Comparison of ENCODE assay signal across 14 mouse cellular contexts in genomic region chr10:42780753-42781152, GRCm38 (mm10).
"Had no signal": no experiment of that assay in that cellular context is flagged by ENCODE, and none has a peak within 500 bp of the region (broad histone marks: within the 10 kb centered on the region; RNA-seq: fewer than 3 reads in every experiment).

No protein-coding gene starts in this region.

- H3K27me3 ChIP-seq: megakaryocyte, embryonic 14.5 days; midbrain, embryonic 13.5 days; midbrain, embryonic 15.5 days; neural tube, embryonic 12.5 days; stomach, embryonic 15.5 days had no signal

- H3K4me3 ChIP-seq: megakaryocyte, embryonic 14.5 days; midbrain, embryonic 13.5 days; midbrain, embryonic 15.5 days; neural tube, embryonic 12.5 days; stomach, embryonic 15.5 days had no signal

- ATAC-seq: midbrain, embryonic 13.5 days; midbrain, embryonic 15.5 days had no signal

- H3K27ac ChIP-seq: midbrain, embryonic 13.5 days; midbrain, embryonic 15.5 days; neural tube, embryonic 12.5 days; stomach, embryonic 15.5 days; stomach, postnatal 0 days had no signal

- H3K4me1 ChIP-seq: midbrain, embryonic 15.5 days; neural tube, embryonic 12.5 days; stomach, embryonic 15.5 days had no signal

- DNase-seq: lung, adult 18-20 months; lung, embryonic 14.5 days; lung, postnatal 10 days; lung, postnatal 4 days; right cerebral cortex, postnatal 14 days; thymus, adult 2 months; thymus, postnatal 25 days; thymus, postnatal 4 days had no signal

- H3K9ac ChIP-seq: lung, embryonic 14.5 days; midbrain, embryonic 13.5 days; midbrain, embryonic 15.5 days; neural tube, embryonic 12.5 days; stomach, embryonic 15.5 days had no signal

- H3K36me3 ChIP-seq: midbrain, embryonic 15.5 days; neural tube, embryonic 12.5 days had no signal

- H3K9me3 ChIP-seq: megakaryocyte, embryonic 14.5 days; midbrain, embryonic 13.5 days; midbrain, embryonic 15.5 days; neural tube, embryonic 12.5 days; stomach, embryonic 15.5 days had no signal
